Mouse (Mus musculus) lung, postnatal 36 days (tissue): ENCODE measurements at regions not wholly inside any gene's neighbourhood (a gene's known extent, or its start where the extent isn't known, plus 50 kb on each side); places are given as distances from the start of the nearest gene placed in this dataset.

Source experiments
- DNase-seq: peaks from one replicate; pipeline ENCODE4 v3.0.0; 2022; ENCODE audit warnings: mixed read lengths

- DNase-seq: no peak
Measured at GRCm38 (mm10) chr10:71778903-71779302, 431.3 kb downstream of the Ipmk start.

- no peak for DNase-seq
Measured at GRCm38 (mm10) chr10:71789241-71789640, 441.7 kb downstream of the Ipmk start.

GRCm38 (mm10) chr10:71789936-71790335 lies 442.4 kb downstream of the Ipmk start:
- DNase-seq: no peak

DNA sequence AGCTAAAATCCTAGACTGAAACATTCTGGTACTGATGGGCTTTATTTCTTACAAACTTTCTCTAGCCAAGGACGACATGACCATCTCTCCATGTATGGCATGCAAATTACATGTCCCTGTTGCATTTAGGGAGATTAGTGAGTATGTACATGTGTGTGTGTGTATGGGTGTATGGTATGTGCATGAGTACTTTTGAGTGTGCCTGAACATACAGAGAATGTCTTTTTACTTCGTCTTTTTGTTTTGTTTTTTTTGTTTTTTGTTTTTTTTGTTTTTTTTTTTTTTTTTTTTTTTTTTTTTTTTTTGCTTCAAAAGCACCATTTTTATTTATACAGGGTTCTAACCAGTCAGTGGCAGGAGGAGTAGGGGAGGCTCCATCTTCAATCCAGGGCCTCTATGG lies 451.1 kb downstream of the Ipmk start:
- DNase-seq: no peak

- no peak for DNase-seq
Measured at GRCm38 (mm10) chr10:71802457-71802856, 454.9 kb downstream of the Ipmk start.

GRCm38 (mm10) chr10:71832633-71833032 lies 485.1 kb downstream of the Ipmk start:
- no peak for DNase-seq

- no peak for DNase-seq
Measured at GRCm38 (mm10) chr10:71835018-71835417, 487.5 kb downstream of the Ipmk start.

GRCm38 (mm10) chr10:71857089-71857488 lies 509.5 kb downstream of the Ipmk start:
- no peak for DNase-seq

GRCm38 (mm10) chr10:71857518-71857973 lies 510.0 kb downstream of the Ipmk start:
- peak; percentile 0 for DNase-seq

- no peak for DNase-seq
Measured at GRCm38 (mm10) chr10:71893726-71894125, 546.2 kb downstream of the Ipmk start.

DNA sequence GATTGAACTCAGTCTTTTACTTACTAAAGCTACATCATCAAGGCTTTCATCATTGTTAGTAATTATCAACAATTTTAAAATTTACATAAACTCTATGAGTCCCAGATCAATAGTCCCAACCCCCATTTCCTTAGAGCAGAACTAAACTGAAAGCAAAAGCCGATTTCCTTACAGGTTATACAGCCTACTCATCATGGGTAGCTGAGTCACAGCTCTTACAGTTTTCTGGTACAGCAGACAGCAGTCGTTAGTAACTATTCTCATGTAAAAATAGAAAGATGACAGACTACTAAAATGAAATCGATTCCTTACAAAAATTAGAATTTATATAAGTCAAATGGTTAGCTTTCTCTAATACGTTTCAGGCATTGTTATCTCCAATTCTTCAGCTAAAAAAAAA lies 557.5 kb downstream of the Ipmk start:
- DNase-seq: no peak
